Mouse (Mus musculus) cerebellum, adult 2 months (tissue): ENCODE results near the gene 1700024P04Rik.

Source experiments
- CTCF ChIP-seq: fragments of 200-500 bp; IDR thresholded peaks from 2 replicates; pipeline ENCODE4 v1.5.1; 2011; ENCODE audit warnings: low read depth, mild to moderate bottlenecking, control low read depth, low read length, moderate library complexity, borderline replicate concordance; ENCODE audit not compliant: insufficient read depth
- POLR2A ChIP-seq: fragments of 200-500 bp; IDR thresholded peaks from 2 replicates; pipeline ENCODE4 v1.6.1; 2011; ENCODE audit warnings: low read length, control low read depth, borderline replicate concordance; ENCODE audit not compliant: insufficient read depth

DNA sequence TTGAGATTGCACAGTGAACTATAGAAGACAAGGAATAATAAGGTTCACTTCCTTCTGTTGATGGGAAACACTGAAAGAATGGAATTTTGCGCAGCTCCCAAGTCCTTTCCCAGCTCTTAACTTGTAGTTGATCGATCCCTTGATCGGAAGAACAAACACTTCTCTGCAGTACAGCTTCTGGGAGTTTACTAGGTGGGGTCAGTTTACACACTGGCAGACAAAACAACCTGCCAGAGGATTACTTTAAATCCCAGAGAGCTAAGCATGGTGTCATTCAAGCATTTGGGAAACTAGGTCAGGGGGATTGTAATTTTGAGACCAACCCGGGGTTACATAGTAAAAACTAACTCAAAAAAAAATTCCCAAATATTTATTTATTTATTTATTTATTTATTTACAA, 36.2 kb downstream of the 1700024P04Rik start:
- TF ChIP-seq CTCF, result no peak
- no peak for TF ChIP-seq POLR2A
